Mouse (Mus musculus) spleen, postnatal 14 days (tissue): ENCODE data around the gene Ppdpf.

Source experiments
- DNase-seq, 2 experiments: peaks; one replicate each; pipeline ENCODE4 v3.0.0; 2021 to 2022; ENCODE audit warnings: low spot score in 2 of 2

The Ppdpf gene

DNA sequence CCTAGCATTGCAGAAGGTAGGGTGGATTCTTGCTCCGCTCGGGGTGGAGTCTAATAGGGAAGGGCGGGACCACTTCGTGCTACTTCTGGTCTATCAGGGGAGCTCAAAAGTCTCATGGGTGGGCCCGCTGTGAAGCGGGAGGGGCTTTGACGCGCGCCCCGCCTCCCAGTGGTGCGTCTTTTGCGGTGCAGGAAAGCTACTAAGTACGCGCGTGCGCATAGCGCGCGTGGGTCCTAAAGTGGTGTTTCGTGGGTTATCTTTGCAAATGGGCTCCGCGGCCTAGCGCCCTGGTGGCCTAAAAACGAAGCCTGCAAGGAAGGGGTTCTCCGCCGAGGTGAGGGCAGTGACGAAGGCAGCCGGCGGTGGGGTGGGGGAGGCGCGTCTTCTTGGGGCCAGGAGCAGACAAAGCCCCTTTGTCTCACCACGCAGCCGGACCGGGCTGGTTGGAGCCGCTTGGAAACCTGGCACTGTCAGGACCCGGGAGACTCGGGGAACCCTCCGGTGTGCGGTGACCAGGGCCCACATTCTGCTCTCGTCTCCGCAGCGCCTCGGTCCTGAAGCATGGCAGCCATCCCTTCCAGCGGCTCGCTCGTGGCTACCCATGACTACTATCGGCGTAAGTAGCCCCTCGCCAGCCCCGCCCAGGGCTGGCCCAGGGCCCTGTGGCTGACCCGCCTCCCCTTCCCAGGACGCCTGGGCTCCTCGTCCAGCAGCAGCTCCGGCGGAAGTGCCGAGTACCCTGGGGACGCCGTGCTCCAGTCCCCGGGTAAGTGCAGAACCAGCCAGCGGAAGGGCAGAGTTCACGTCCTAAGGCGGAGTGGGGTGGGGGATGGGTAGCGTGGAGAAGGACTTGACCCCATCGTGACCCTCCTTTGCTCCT is at the start of gene Ppdpf:
Gene Ppdpf, plus strand, starts transcription at position 127 of the 880 bp plus-strand sequence.
- peak; percentile 84 to 87 for DNase-seq

DNA sequence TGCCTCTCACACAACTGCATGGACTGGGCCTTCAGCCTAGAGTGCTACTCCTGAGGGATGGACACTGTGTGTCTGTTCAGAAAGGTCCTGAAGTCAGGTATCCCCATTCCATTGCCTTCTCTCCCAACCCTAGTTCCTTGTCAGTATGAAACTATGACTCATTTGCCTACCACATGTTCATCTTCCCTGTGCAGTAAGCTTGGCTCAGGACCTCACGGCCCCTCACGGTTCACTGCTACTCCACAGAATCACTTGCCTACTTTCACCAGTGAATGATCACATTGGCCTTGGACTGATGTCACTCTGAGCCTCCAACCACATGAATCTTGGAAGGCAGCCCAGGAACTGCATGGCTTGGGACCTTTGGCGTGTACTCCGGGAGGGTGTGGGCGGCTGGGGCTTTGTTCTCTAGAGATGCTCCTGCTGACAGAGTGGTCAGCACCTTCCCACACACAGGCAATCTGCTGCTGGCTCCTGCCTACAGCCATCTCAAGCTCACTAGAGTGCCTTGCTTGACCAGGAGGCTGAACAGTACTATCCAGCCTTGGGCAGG is 47.3 kb upstream of the Ppdpf start:
- DNase-seq, result no peak

DNA sequence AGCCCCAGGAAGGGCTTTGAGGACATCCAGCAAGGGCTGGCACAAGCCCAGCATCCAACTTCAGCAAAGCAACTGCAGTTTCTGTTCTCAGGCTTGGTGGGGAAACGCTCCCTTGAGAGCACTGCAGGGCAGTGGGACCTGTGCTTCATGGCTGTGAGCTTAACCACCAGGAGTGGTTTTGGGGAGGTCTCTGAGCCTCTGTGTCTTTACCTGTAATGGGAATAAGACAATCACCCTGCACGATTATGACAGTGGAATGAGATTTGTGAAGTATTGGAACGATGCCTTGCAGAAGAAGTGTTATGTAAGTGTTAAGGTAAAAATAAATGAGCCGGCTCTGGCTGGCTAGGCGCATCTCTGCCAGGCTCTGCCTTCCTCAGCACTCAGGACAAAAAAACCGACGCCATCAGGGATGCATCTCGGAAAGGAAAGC is 44.3 kb upstream of the Ppdpf start:
- DNase-seq, result no peak

DNA sequence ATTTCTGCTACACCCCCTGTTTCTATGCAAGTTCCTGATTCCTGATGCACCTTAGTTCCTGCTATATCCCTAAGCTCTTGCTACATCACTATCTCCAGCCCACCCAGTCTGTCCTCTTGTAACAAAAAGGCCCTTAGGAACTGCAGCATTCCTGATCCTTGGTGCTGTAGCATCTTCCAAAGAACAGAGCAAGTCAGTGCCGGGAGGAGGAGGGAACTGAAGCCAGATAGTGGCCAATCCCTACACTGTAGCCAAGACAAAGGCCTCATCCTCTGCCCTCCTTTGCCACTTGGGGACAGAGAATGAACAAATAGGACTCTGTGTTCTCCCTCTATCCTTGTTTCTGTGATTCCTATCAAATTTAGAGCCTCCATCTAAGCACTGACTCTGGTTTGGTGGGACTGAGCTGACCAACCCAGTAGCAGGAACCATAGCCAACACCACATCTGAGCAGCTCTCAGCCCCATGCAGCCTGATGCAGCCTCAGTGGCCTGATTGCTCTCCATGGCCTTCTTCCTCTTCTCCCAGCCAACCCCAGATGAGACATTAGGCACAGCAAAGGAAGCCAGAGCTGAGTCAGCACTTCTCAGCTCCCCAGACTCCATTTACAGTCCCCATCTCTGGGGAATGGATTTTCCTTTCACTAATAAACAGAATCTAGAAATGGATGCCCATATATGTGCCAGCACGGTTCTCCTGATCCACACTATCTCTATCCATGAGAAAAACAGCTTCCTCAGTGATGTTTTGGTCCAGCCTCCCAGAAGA is 43.4 kb upstream of the Ppdpf start:
- DNase-seq, result no peak

DNA sequence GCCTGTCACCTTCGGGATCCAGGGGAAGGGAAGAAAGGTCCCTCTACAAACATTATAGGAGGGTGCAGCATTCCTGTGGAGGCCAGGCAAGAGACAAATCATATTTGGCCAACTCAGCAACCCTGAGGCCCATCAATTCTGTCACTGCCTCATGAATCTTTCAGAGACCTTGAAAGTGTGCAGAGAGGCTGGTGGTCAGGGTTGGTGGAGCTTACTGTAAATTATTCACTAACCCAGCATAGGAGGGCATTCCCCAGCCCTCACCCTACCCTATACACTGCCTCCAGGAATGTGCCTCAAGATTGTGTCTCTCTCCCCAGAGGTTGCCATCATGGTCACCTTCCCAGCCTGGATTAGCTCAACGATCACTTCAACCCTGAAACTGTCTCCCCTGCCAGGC is 42.4 kb upstream of the Ppdpf start:
- DNase-seq, result no peak

DNA sequence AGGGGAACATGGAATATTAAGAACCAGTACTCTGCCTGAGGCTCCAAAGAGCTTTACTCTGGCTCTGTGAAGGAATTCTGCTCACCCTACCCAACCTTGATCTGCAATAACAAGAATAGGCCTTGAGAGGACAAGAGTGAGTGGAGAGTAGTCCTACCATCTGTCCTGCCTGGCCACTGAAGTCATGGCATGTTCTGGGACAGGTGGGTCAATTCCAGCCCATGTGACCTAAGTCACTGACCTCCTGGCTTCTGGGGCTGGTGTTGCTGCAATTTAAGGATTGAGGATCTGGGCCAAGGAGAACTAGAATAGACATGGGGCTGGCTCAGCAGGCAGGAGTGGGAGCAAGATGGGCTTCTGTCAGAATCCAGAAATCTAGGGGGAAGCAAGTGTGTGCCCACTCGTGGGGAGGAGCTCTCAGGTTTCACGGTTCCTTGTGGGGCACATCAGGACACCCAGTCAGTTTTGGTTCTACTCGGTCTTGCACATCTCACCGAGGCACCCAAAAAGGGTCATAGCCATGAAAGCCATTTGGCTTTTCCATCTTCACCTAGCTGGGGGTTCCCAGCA is 40.0 kb upstream of the Ppdpf start:
- DNase-seq, result no peak

DNA sequence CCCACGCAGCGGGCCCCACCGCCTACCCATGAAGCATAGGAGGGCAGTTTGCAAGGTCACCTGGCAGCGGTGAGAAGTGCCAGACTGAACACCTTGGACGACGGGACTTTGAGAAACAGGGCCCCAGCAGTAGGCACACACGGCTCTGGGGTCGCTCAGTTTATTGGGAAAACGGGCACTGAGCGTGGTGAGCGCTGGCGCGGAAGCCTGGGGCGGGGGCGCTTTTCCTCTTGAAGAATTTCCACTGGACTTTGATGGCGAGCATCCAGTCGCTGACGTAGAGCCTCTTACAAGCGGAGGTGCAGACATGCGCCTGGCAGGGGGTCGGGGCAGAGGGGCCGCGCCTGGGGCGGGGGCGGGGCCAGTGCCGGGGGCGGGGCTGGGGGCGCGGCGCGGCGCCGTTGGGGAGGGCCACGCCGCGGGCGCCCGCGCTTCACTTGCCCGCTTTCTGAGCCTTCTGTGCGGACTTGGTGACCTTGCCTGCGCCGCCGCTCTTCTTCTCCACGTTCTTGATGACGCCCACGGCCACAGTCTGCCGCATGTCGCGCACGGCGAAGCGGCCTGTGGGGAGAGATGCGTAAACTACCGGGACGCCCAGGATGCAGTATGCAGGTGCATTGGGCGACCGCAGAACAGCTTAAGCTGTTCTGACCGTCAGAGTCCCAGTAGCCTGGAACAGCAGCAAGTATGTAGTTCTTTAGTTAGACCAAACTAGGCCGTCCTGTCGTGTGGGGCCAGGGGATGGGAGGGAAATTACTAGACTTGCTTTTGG is 39.3 kb upstream of the Ppdpf start:
- DNase-seq, result no peak

DNA sequence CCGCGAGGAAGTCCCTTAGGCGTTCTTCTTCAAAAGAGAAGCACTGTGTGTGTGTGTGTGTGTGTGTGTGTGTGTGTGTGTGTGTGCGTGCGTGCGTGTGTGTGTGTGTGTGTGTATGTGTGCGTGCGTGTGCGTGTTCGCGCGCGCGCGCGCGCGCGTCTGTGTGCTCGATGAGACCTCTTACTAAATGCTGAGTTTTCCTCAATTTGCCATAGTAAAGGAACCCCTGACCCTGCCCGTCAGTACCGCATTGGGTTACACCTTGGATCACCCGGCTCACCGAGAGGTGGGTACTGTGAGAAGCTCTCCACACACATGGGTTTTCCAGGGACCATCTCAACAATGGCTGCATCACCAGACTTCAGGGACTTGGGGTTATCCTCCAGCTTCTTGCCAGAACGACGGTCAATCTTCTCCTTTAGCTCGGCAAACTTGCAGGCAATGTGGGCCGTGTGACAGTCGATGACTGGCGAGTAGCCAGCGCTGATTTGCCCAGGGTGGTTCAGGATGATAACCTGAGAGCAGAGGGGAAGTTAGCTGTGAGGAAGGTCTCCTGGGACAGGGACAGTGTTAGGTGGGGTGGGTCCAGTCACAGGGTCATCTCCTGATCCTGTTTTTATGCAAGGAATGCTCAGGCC is 38.6 kb upstream of the Ppdpf start:
- no peak for DNase-seq

DNA sequence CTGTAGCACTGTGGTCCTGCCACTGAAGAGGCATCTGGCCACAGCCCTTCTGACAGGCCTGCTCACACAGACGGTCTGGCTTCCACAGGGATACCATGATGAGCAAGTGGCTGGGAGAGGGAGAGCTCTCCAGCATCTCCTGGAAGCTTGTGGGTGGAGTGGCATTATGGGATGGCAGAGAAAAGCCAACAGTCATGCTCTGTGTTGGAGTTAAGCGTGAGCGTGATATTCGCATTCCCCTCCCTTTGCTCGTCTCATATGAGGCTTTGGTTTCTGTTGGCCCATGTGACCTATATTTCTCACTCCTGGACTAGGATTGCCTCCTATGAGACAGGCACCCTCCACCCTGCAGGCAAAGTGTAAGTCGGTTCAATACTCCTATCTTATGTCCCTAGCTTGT is 36.8 kb upstream of the Ppdpf start:
- DNase-seq, result no peak

DNA sequence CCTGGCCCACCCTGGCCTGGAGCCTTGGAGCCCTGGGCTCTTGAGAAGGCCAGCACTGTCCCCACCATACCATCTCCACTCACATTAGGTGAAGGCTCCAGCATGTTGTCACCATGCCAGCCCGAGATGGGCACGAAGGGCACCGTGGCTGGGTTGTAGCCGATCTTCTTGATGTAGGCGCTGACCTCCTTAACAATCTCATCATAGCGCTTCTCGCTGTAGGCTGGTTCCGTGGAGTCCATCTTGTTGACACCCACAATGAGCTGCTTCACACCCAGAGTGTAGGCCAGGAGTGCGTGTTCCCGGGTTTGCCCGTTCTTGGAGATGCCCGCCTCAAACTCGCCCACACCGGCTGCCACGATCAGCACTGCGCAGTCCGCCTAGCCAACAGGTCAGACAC is 34.3 kb upstream of the Ppdpf start:
- DNase-seq, result no peak

DNA sequence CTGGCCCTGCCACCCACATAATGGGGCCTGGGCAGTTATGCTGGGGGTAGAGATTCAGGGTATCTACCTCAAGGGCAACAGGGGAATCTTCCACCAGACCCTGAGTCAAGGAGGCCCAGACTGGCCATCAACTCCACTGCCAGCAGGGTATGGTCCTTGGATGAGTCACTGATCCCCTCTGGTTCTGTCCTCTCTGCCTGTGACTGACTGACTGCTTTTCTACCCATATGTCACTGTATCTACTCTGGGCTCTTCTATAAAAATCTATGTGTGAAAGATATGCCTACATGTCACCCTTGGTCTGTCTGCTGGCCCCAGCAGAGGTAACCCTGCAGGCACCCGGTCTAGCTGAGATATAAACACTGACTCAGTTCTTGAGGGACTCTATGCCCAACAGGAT is 33.9 kb upstream of the Ppdpf start:
- no peak for DNase-seq

DNA sequence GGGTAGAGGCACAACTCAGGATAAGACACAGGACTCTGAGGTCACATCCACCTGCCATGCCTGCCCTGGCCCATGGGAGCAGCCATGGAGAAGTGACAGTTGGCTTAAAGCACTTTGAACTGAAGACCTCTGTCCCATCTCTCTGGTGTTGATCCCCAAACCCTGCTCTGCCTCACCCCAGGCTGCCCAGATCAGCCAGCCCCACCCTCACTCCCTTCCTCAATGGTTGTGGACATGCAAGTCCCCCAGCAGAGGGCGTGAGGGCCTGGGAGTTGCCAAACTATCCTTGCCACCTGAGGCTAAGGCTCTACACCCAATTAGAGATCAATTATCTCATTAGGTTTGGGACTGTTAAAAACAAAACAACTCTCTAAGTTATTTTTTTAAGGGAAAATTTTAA is 33.2 kb upstream of the Ppdpf start:
- DNase-seq, result peak in 1 of 2 experiments; percentile 11

DNA sequence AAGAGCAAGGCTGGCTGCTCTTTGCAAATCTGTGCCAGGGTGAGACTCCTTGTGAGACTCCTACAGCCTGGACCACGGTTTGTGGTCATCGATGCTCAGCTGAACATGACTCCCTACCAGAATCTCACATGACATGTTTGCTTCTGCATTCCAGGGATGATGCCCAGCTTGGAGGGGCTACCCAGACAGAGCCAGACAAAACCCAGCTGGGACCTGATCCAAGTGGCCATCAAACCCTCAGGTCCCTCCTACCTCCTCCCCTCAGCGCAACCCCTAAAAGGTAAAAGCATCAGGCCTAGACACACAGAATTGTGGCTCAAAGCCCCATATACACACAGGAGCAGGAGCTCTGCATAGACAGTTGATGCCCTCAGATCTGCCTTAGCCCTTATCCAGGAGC is 32.7 kb upstream of the Ppdpf start:
- no peak for DNase-seq

DNA sequence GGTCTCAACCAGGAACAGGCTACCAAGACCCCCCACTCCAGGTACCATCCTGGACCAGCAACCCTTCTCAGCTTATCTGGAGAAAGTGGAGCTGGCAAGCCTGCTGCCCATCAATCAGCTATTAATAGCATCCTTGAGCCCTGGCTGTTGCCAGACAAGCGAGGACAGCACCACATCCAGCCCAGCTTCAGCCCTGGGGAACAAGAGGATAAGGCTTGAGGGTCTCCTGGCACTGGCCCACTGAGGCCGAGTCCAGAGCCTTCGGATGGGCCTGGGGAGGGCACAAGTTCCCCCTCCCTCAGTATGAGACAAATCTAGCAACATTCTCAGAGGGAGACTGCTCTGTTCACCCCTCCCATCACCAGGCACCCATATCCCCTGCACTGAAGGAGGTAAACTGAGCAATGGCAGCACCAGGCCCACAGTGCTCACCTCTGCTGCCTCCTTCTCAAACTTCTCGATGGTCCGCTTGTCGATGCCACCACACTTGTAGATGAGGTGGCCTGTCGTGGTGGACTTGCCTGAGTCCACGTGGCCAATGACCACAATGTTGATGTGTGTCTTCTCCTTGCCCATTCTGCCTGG is 32.1 kb upstream of the Ppdpf start:
- DNase-seq, result no peak

DNA sequence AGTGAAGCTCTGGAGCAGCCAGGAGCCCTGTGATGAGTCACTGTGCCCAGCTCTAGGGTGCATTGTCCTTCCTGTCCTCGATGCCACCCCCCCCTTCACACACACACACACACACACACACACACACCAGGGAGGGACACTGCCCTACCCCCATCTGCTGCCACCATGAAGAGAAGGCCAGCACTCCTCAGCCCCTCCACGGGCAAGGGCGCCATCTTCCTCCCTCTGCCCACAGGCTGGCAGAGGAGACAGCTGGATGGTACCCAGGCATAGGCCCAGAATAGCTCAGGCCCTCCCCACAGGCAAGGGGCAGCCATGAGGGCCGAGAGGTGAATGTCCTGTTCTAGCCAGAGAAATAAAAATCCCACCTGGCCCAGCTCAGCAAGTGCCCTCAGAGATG is 31.2 kb upstream of the Ppdpf start:
- no peak for DNase-seq

DNA sequence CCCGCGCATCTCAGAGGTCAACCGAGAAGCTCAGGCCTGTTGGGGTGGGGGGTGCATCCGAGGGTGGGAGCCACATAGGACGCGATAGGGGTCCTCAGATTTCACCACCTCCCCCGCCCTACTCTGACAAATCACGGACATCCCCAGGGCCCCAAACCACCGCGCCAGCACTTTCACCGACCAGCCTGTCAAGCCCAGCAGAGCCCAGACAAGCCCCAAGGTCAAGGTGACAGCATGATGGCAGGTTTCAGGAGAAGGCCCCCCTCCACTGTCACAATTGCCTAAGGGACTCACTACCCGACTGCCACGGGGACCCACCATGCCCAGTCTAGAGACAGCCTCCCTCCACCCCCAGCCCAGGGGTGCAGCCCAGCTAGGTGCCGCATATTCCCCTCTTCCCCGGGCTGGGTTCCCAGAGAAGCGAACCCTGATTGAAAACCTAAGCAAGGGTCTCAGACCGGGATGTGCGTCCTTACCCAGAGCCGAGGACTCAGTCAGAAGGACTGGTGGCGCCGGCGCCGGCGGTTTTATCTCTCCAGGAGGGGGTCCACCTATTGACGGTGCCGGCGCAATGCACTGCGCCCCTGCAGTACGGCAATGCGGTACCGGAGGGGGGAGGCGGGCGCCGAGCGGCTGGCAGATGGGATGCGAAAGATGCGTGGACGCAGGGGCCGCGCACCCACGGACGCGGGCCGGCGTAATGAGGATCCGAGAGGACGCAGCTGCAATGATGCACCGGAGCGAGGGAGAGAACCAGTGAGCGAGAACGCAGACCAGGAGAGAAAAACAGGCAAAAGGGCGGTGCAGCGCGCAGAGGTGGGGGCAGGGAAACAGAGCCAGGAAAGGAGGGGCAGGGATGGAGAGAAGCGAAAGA is 30.6 kb upstream of the Ppdpf start, which contains the start of gene Eef1a2:
Gene Eef1a2, minus strand, starts transcription at position 767 of the 874 bp plus-strand sequence.
- DNase-seq, result no peak

DNA sequence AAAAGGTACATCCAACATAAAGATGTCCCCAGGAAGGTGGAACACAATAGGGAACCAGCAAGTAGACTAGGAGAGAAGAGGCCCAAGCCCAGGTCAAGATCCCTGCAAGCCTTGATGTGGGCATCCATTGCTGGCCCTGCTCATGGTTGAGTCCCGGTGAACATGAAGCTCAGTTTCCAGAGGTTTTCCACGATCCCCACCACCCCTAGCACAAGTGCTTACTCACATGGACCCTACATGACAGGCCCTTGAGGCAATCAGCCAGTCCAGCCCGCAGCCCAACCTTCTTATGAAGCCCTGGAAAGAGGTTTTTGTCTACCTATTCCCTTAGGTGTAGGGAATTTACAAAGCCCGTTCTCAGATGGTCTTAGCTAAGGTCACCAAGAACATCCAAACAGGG is 29.9 kb upstream of the Ppdpf start:
- DNase-seq, result no peak

DNA sequence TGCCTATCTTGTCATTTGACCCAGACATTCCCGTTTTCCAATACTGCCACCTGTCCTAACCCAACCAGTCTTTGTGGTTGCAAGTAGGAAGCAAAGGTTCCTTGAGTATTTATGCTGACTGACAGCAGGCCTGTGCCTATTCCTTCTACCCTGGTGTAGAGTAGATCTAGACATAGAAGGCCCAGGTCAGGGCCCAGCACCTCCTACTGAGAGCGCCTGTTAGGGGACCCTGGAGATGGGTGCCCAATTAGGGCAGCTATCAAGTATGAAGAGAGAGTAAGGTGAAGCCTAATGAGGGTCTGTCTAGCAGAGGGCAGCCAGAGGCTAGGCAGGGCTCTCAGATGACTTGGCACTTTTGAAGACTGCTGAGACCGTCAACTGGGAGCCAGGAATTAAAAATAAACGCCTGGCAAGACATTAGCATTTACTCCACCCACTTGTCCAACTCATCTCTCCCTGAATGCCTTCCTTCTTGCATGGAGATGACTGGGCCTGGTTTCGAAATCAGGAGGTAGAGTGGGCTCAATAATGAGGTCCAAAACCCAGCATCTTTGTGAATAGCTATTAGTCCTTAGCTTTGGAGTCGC is 29.2 kb upstream of the Ppdpf start:
- DNase-seq, result no peak

DNA sequence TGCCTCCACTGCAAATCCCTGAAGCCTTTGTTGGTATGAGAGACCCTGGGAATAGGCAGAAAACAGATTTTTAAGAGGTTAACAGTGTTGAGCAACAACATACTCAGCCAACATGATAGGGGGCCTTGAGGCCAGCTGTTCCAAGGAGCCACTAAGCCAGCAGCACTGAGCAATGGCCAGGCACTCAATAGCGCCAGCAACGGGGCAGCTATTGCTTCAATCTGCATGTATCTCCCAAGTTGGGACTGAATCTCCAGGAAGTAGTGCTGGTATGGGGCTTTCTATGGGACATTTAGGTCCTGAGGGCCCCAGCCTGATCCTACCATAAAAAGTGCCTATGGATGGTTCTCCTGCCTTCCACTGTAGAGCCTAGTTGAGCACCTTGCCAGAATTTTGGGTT is 28.6 kb upstream of the Ppdpf start:
- DNase-seq, result no peak
